Mouse (Mus musculus): ENCODE measurements around the gene Gpank1. TPM values are rescaled to one million over a fixed set of nuclear protein-coding genes. Genes with fewer than 3 reads are reported as not detected.
A peak's percentile ranks its signal among the peaks of the same experiment; 100 is the strongest.

Gene Gpank1
- polyA plus RNA-seq, 1 experiment from 2014 or later = 23.7 TPM

GRCm38 (mm10) chr17:35101161-35101560, 20.1 kb upstream of the Gpank1 start:
- Histone ChIP-seq H3K4me3 (replicated peaks) (no peak overlapping the region), H3K9me3 (no peaks in the 10 kb centered on the region), H3K9ac (replicated peaks) (no peak overlapping the region), H3K27me3 (no peaks in the 10 kb centered on the region), H3K4me2 (no peak overlapping the region), H3K27ac (no peak overlapping the region), H3K4me1 (replicated peaks) (peaks cover 5% of the 10 kb centered on the region; the same call in 1 of the 2 replicates), H3K36me3 (peaks cover 81% of the 10 kb centered on the region)
- ATAC-seq (ENCODE audit: insufficient number of reproducible peaks, insufficient read depth, low FRiP score, low TSS enrichment, low read depth) = no peak
- WGBS = 86% methylated on average over 11 of the region's 11 CpGs

GRCm38 (mm10) chr17:35102299-35102698, 19.0 kb upstream of the Gpank1 start:
- no peak overlapping the region; the same call in 1 of the 2 replicates for H3K4me2 ChIP-seq
- H3K27me3 ChIP-seq = no peaks in the 10 kb centered on the region
- H3K4me1 ChIP-seq (replicated peaks) = peaks cover 6% of the 10 kb centered on the region; the same call in 1 of the 2 replicates
- 0 out of 2 replicates have a peak, but pooled peaks have one; percentile 20 for ATAC-seq (ENCODE audit: insufficient number of reproducible peaks, insufficient read depth, low FRiP score, low TSS enrichment, low read depth)
- 62% methylated on average over 8 of the region's 8 CpGs for WGBS
- no peak overlapping the region for H3K4me3 ChIP-seq (replicated peaks)
- H3K27ac ChIP-seq = no peak overlapping the region
- no peaks in the 10 kb centered on the region for H3K9me3 ChIP-seq
- 0 out of 2 replicates have a peak overlapping the region, but pooled peaks have one; percentile 9 for H3K9ac ChIP-seq (replicated peaks)
- peaks cover 70% of the 10 kb centered on the region for H3K36me3 ChIP-seq

- no peak overlapping the region for H3K9ac ChIP-seq (replicated peaks)
- no peak for ATAC-seq (ENCODE audit: insufficient number of reproducible peaks, insufficient read depth, low FRiP score, low TSS enrichment, low read depth)
- H3K9me3 ChIP-seq = no peaks in the 10 kb centered on the region
- H3K27ac ChIP-seq = no peak overlapping the region
- H3K4me3 ChIP-seq (replicated peaks) = no peak overlapping the region
- H3K36me3 ChIP-seq = peaks cover 60% of the 10 kb centered on the region
- 71% methylated on average over 6 of the region's 6 CpGs for WGBS
- H3K27me3 ChIP-seq = no peaks in the 10 kb centered on the region
- H3K4me1 ChIP-seq (replicated peaks) = peaks cover 6% of the 10 kb centered on the region; the same call in 1 of the 2 replicates
- H3K4me2 ChIP-seq = no peak overlapping the region
These were observed 18.0 kb upstream of the Gpank1 start for GRCm38 (mm10) chr17:35103221-35103690.

GRCm38 (mm10) chr17:35104079-35104478, 17.2 kb upstream of the Gpank1 start:
- no peak for ATAC-seq (ENCODE audit: insufficient number of reproducible peaks, insufficient read depth, low FRiP score, low TSS enrichment, low read depth)
- H3K4me1 ChIP-seq (replicated peaks) = peaks cover 6% of the 10 kb centered on the region; the same call in 1 of the 2 replicates
- no peaks in the 10 kb centered on the region for H3K27me3 ChIP-seq
- H3K36me3 ChIP-seq = peaks cover 52% of the 10 kb centered on the region
- no peaks in the 10 kb centered on the region for H3K9me3 ChIP-seq
- H3K9ac ChIP-seq (replicated peaks) = no peak overlapping the region
- H3K4me3 ChIP-seq (replicated peaks) = no peak overlapping the region
- 85% methylated on average over 7 of the region's 7 CpGs for WGBS
- H3K4me2 ChIP-seq = no peak overlapping the region
- H3K27ac ChIP-seq = no peak overlapping the region

GRCm38 (mm10) chr17:35104754-35105153, 16.5 kb upstream of the Gpank1 start:
- Histone ChIP-seq H3K9ac (replicated peaks) (no peak overlapping the region), H3K27me3 (no peaks in the 10 kb centered on the region), H3K4me1 (replicated peaks) (peaks cover 6% of the 10 kb centered on the region; the same call in 1 of the 2 replicates), H3K27ac (no peak overlapping the region), H3K36me3 (peaks cover 45% of the 10 kb centered on the region), H3K4me3 (replicated peaks) (no peak overlapping the region), H3K9me3 (no peaks in the 10 kb centered on the region), H3K4me2 (no peak overlapping the region)
- no peak for ATAC-seq (ENCODE audit: insufficient number of reproducible peaks, insufficient read depth, low FRiP score, low TSS enrichment, low read depth)
- WGBS = 83% methylated on average over 6 of the region's 6 CpGs

- Histone ChIP-seq H3K27me3 (no peaks in the 10 kb centered on the region), H3K9ac (replicated peaks) (peak overlapping the region; percentile 45; the same call in 1 of the 2 replicates), H3K4me3 (replicated peaks) (no peak overlapping the region; the same call in 1 of the 2 replicates), H3K4me1 (replicated peaks) (peaks cover 6% of the 10 kb centered on the region; the same call in 1 of the 2 replicates), H3K4me2 (peak overlapping the region; percentile 17), H3K36me3 (peaks cover 34% of the 10 kb centered on the region), H3K27ac (no peak overlapping the region), H3K9me3 (no peaks in the 10 kb centered on the region)
- WGBS = 35% methylated on average over 13 of the region's 13 CpGs
- ATAC-seq (ENCODE audit: insufficient number of reproducible peaks, insufficient read depth, low FRiP score, low TSS enrichment, low read depth) = no peak
These were observed 15.4 kb upstream of the Gpank1 start for GRCm38 (mm10) chr17:35105740-35106389.

GRCm38 (mm10) chr17:35106522-35106921, 14.7 kb upstream of the Gpank1 start:
- 0 out of 2 replicates have a peak overlapping the region, but pooled peaks have one; percentile 17 for H3K4me2 ChIP-seq
- H3K27ac ChIP-seq = no peak overlapping the region
- WGBS = 77% methylated on average over 3 of the region's 3 CpGs
- no peaks in the 10 kb centered on the region for H3K27me3 ChIP-seq
- no peak for ATAC-seq (ENCODE audit: insufficient number of reproducible peaks, insufficient read depth, low FRiP score, low TSS enrichment, low read depth)
- no peak overlapping the region for H3K9ac ChIP-seq (replicated peaks)
- H3K36me3 ChIP-seq = peaks cover 28% of the 10 kb centered on the region
- no peak overlapping the region; the same call in 1 of the 2 replicates for H3K4me3 ChIP-seq (replicated peaks)
- peaks cover 6% of the 10 kb centered on the region; the same call in 1 of the 2 replicates for H3K4me1 ChIP-seq (replicated peaks)
- no peaks in the 10 kb centered on the region for H3K9me3 ChIP-seq

- H3K27me3 ChIP-seq = no peaks in the 10 kb centered on the region
- H3K27ac ChIP-seq = no peak within 1 kb of the TSS
- no peaks in the 10 kb centered on the region for H3K9me3 ChIP-seq
- peaks cover 12% of the 10 kb centered on the region for H3K36me3 ChIP-seq
- peaks cover 6% of the 10 kb centered on the region; the same call in 1 of the 2 replicates for H3K4me1 ChIP-seq (replicated peaks)
- no peak for ATAC-seq (ENCODE audit: insufficient number of reproducible peaks, insufficient read depth, low FRiP score, low TSS enrichment, low read depth)
- no peak within 1 kb of the TSS for H3K4me2 ChIP-seq
- no peak within 1 kb of the TSS for H3K9ac ChIP-seq (replicated peaks)
- 80% methylated on average over 6 of the region's 6 CpGs for WGBS
- H3K4me3 ChIP-seq (replicated peaks) = no peak within 1 kb of the TSS
These were observed 13.2 kb upstream of the Gpank1 start, which contains the start of gene Ly6g5c for GRCm38 (mm10) chr17:35108097-35108496. Gene Ly6g5c, plus strand, starts transcription at chr17:35108279.

- H3K9ac ChIP-seq (replicated peaks) = no peak overlapping the region
- H3K27me3 ChIP-seq = no peaks in the 10 kb centered on the region
- WGBS = 80% methylated on average over 9 of the region's 9 CpGs
- ATAC-seq (ENCODE audit: insufficient number of reproducible peaks, insufficient read depth, low FRiP score, low TSS enrichment, low read depth) = no peak
- no peak overlapping the region for H3K4me2 ChIP-seq
- H3K9me3 ChIP-seq = no peaks in the 10 kb centered on the region
- H3K36me3 ChIP-seq = peaks cover 30% of the 10 kb centered on the region
- no peak overlapping the region for H3K27ac ChIP-seq
- no peaks in the 10 kb centered on the region for H3K4me1 ChIP-seq (replicated peaks)
- H3K4me3 ChIP-seq (replicated peaks) = no peak overlapping the region
These were observed 9.5 kb upstream of the Gpank1 start for GRCm38 (mm10) chr17:35111774-35112173.

- 83% methylated on average over 8 of the region's 8 CpGs for WGBS
- H3K9me3 ChIP-seq = no peaks in the 10 kb centered on the region
- no peak within 1 kb of the TSS for H3K4me2 ChIP-seq
- ATAC-seq (ENCODE audit: insufficient number of reproducible peaks, insufficient read depth, low FRiP score, low TSS enrichment, low read depth) = no peak
- H3K27ac ChIP-seq = no peak within 1 kb of the TSS
- H3K27me3 ChIP-seq = no peaks in the 10 kb centered on the region
- no peak within 1 kb of the TSS for H3K4me3 ChIP-seq (replicated peaks)
- peaks cover 56% of the 10 kb centered on the region for H3K36me3 ChIP-seq
- no peak within 1 kb of the TSS for H3K9ac ChIP-seq (replicated peaks)
- peaks cover 8% of the 10 kb centered on the region for H3K4me1 ChIP-seq (replicated peaks)
These were observed 5.9 kb upstream of the Gpank1 start, which contains the start of gene Ly6g5b for GRCm38 (mm10) chr17:35115046-35116019. Gene Ly6g5b, minus strand, starts transcription at chr17:35115428.

- peak overlapping the region; percentile 60; the same call in 1 of the 2 replicates for H3K27ac ChIP-seq
- peak overlapping the region; percentile 96 for H3K4me2 ChIP-seq
- peak overlapping the region; percentile 95 for H3K9ac ChIP-seq (replicated peaks)
- WGBS = under 1% methylated on average over 33 of the region's 33 CpGs
- H3K36me3 ChIP-seq = peaks cover 57% of the 10 kb centered on the region
- H3K9me3 ChIP-seq = no peaks in the 10 kb centered on the region
- peak overlapping the region; percentile 95 for H3K4me3 ChIP-seq (replicated peaks)
- H3K4me1 ChIP-seq (replicated peaks) = peaks cover 24% of the 10 kb centered on the region
- H3K27me3 ChIP-seq = no peaks in the 10 kb centered on the region
- ATAC-seq (ENCODE audit: insufficient number of reproducible peaks, insufficient read depth, low FRiP score, low TSS enrichment, low read depth) = no peak
These were observed 511 bp upstream of the Gpank1 start for GRCm38 (mm10) chr17:35120745-35121142.

All from limb, embryonic 12.5 days (tissue).